Mouse (Mus musculus): Measurements from ENCODE around the gene Urb2. TPM values are rescaled to one million over a fixed set of nuclear protein-coding genes. Genes with fewer than 3 reads are reported as not detected.

Urb2 gene
- polyA plus RNA-seq, 1 experiment from 2014 or later, result 5.5 TPM

DNA sequence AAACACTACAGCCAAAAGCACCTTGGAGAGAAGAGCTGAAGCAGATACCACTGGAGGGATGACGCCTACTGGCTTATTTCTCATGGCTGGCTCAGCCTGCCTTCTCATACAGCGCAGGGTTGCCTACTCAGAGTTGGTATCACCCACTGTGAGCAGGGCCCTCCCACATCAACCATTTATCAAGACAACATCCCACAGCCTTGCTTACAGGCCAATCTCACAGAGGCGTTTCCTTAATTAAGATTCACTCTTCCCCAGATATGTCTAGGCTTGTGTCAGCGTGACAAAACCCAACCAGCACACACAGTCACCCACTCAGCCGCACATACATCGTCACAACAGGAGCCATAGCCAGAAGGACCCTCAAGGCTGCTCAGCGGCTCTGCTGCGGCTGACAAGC lies 61.3 kb downstream of the Urb2 start:
- whole genome bisulfite sequencing, result 94% methylated on average over 8 of the region's 8 CpGs
- H3K4me1 ChIP-seq, result peaks cover 9% of the 10 kb centered on the region
- ATAC-seq (ENCODE audit: low FRiP score, low read depth), result no peak
- no peaks in the 10 kb centered on the region for H3K9me3 ChIP-seq
- no peak overlapping the region for H3K27ac ChIP-seq
- no peaks in the 10 kb centered on the region for H3K36me3 ChIP-seq
- no peaks in the 10 kb centered on the region for H3K27me3 ChIP-seq
- no peak overlapping the region for H3K4me3 ChIP-seq
- H3K9ac ChIP-seq, result no peak overlapping the region
- no peak overlapping the region for H3K4me2 ChIP-seq (replicated peaks)

DNA sequence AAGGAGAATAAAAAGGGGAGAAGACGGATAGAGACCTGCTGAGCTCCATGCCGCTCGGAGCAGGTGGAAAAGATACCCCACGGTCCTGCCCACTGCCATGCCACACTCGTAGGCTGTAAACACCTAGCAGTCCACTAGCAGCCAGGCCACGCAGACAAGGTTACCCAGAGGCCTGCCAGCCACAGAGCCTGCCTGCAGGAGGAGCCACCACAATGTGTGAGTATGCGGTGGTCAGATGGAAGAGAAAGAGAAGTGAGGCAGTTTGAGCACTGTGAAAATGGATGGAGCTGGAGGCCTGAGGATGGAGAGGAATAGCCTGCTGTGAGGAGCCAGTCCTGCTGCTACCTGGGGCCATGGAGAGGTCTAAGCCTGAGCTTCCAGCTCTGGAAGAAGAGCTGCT lies 62.3 kb downstream of the Urb2 start:
- Histone ChIP-seq H3K36me3 (no peaks in the 10 kb centered on the region), H3K9me3 (no peaks in the 10 kb centered on the region), H3K4me2 (replicated peaks) (no peak overlapping the region), H3K4me1 (peaks cover 15% of the 10 kb centered on the region), H3K9ac (no peak overlapping the region), H3K27ac (no peak overlapping the region), H3K4me3 (no peak overlapping the region), H3K27me3 (no peaks in the 10 kb centered on the region)
- 75% methylated on average over 7 of the region's 7 CpGs for WGBS
- no peak for ATAC-seq (ENCODE audit: low FRiP score, low read depth)

DNA sequence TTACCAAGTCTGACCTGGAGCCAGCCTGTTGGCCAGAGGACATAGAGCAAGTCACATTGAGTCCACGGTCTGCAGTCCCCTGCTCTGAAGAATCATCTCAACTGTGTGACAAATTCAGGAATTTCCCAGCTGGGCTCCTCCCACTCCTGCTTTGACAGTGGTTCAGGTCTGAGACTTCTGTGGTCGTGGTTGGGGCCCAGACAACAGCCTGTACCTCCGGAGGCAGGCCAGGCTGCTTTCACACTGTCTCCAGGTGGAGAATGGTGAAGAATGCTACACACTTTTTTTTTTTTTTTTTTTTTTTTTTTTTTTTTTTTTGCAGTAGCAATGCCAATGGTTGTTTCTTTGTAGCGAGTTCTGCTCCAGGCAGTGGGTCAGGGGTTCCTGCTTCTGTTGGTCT lies 64.4 kb downstream of the Urb2 start:
- H3K4me2 ChIP-seq (replicated peaks), result no peak overlapping the region
- WGBS, result 72% methylated on average over 4 of the region's 4 CpGs
- no peaks in the 10 kb centered on the region for H3K36me3 ChIP-seq
- no peak overlapping the region for H3K27ac ChIP-seq
- H3K9ac ChIP-seq, result no peak overlapping the region
- ATAC-seq (ENCODE audit: low FRiP score, low read depth), result no peak
- H3K27me3 ChIP-seq, result no peaks in the 10 kb centered on the region
- H3K4me1 ChIP-seq, result peaks cover 11% of the 10 kb centered on the region
- no peaks in the 10 kb centered on the region for H3K9me3 ChIP-seq
- no peak overlapping the region for H3K4me3 ChIP-seq

DNA sequence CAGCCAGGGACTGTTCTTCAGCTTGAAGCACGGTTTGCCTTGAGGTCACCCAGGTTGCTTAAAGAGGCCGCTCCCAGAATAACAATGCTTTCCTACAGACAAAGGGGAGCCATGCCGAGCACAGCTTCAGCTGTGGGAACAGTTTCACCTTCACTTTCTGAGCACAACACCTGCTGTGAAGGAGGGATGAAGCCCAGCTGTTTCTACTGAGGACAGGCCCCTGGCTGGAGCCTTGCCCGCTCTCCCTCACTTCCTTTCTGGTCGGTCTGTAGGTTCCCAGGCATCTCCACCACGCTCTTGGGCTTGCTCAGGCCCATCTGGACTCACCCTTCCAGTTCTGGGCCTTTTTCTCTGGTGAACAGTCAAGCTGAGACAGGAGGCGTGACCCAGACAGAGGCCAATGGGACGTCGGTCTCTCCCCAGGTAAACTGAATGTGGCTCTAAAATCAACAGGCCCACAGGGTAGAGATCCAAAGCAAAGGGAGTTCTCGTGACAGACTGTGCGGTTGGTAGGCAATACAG lies 66.8 kb downstream of the Urb2 start:
- Histone ChIP-seq H3K27ac (no peak overlapping the region), H3K27me3 (no peaks in the 10 kb centered on the region)
- ATAC-seq (ENCODE audit: low FRiP score, low read depth), result no peak

DNA sequence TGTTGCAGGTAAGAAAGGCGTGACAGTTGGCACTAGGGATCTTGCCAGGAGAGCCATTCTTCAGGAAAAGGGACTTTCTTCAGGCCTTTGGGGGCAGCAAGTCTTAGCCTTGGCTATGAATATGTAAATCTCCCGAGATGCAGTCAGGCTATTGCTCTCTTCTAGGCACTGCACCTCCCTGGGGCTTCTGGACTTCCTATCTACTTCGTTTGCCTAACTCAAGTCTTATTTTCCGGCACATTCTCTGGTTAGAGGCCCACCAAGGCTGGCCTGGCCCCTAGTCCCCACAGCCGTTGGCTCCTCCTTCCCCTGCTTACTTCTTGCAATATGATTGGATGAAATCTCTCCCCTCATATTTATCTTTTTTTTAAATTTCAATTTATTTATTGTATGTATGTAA lies 67.7 kb downstream of the Urb2 start:
- H3K27ac ChIP-seq, result no peak overlapping the region
- 82% methylated on average over 5 of the region's 5 CpGs for WGBS
- no peak overlapping the region for H3K9ac ChIP-seq
- peaks cover 5% of the 10 kb centered on the region; the same call in 1 of the 2 replicates for H3K4me1 ChIP-seq
- no peaks in the 10 kb centered on the region for H3K27me3 ChIP-seq
- ATAC-seq (ENCODE audit: low FRiP score, low read depth), result no peak
- H3K4me2 ChIP-seq (replicated peaks), result no peak overlapping the region
- no peaks in the 10 kb centered on the region for H3K9me3 ChIP-seq
- H3K36me3 ChIP-seq, result no peaks in the 10 kb centered on the region
- no peak overlapping the region for H3K4me3 ChIP-seq

More for the DNA sequence above, 66.8 kb downstream of the Urb2 start:
- Histone ChIP-seq H3K9me3 (no peaks in the 10 kb centered on the region), H3K4me1 (peaks cover 5% of the 10 kb centered on the region; the same call in 1 of the 2 replicates), H3K36me3 (no peaks in the 10 kb centered on the region), H3K4me2 (replicated peaks) (no peak overlapping the region), H3K4me3 (no peak overlapping the region), H3K9ac (no peak overlapping the region)
- 52% methylated on average over 11 of the region's 11 CpGs for WGBS

DNA sequence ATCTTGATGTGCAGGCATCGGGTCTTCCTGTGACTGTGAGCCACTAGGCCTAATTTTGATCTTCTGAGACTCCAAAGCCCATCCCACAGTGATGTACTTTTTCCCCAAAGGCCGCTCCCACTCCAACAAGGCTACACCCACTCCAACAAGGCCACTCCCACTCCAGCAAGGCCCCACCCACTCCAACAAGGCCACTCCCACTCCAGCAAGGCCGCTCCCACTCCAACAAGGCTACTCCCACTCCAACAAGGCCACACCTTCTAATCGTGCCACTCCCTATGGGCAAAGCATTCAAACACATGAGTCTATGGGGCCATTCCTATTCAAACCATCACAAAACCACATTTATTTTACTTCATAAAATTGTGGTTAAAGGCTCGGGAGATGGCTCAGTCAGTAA lies 69.2 kb downstream of the Urb2 start:
- no peaks in the 10 kb centered on the region for H3K9me3 ChIP-seq
- H3K36me3 ChIP-seq, result no peaks in the 10 kb centered on the region
- 92% methylated on average over 5 of the region's 5 CpGs for WGBS
- peaks cover 5% of the 10 kb centered on the region; the same call in 1 of the 2 replicates for H3K4me1 ChIP-seq
- no peak overlapping the region for H3K4me2 ChIP-seq (replicated peaks)
- H3K9ac ChIP-seq, result no peak overlapping the region
- no peak overlapping the region for H3K4me3 ChIP-seq
- H3K27ac ChIP-seq, result no peak overlapping the region
- no peaks in the 10 kb centered on the region for H3K27me3 ChIP-seq
- ATAC-seq (ENCODE audit: low FRiP score, low read depth), result no peak

MicroRNAs encoded within 50 kb of the gene (microRNA counts, 519-probe panel; counts per million panel counts)
- 1,070 counts per million, percentile 7 among the panel's probes with 10 or more counts for microRNA mmu-miR-1967

Small RNA genes within 50 kb of the gene (microRNA-seq; reads per million reads assigned to microRNA genes)
- gene Mir1967, result not detected

Other genes with a start within 250 kb of the Urb2 start
- 47.5 and 49.9 TPM in 2 replicates for gene Rab4a, start 215.5 kb upstream of the Urb2 start, polyA plus RNA-seq (2015; fragmentation: Nextera tagmentation; extraction: Ambion mirVana)
- 3.1 and 3.6 TPM in 2 replicates for gene Ccsap, start 161.3 kb upstream of the Urb2 start, polyA plus RNA-seq (2015; fragmentation: Nextera tagmentation; extraction: Ambion mirVana)
- 396 and 411 TPM in 2 replicates for gene Acta1, start 126.8 kb upstream of the Urb2 start, polyA plus RNA-seq (2015; fragmentation: Nextera tagmentation; extraction: Ambion mirVana)
- gene Nup133, start 72.2 kb upstream of the Urb2 start, polyA plus RNA-seq (2015; fragmentation: Nextera tagmentation; extraction: Ambion mirVana), result 36.3 and 36.5 TPM in 2 replicates
- 17.0 TPM in 2 replicates for gene Abcb10, start 38.4 kb upstream of the Urb2 start, polyA plus RNA-seq (2015; fragmentation: Nextera tagmentation; extraction: Ambion mirVana)
- gene Taf5l, start 111 bp upstream of the Urb2 start, polyA plus RNA-seq (2015; fragmentation: Nextera tagmentation; extraction: Ambion mirVana), result 36.4 and 38.7 TPM in 2 replicates
- 48.0 and 51.4 TPM in 2 replicates for gene Galnt2, start 209.9 kb downstream of the Urb2 start, polyA plus RNA-seq (2015; fragmentation: Nextera tagmentation; extraction: Ambion mirVana)